Mouse (Mus musculus) embryonic facial prominence, embryonic 13.5 days (tissue): Measurements from ENCODE around the gene Gm45234. TPM values are rescaled to one million over a fixed set of nuclear protein-coding genes. Genes with fewer than 3 reads are reported as not detected.
A peak's percentile ranks its signal among the peaks of the same experiment; 100 is the strongest.

Experiments
- ATAC-seq: fragments of 200-750 bp; cut with Nextera tagmentation; 2 replicates; pipeline ENCODE4 v1.8.0; 2017; ENCODE audit warnings: low read depth; ENCODE audit not compliant: insufficient number of reproducible peaks, insufficient read depth, low FRiP score, low TSS enrichment
- H3K27ac ChIP-seq: fragments of 300-500 bp; sonication (generic); 2 replicates; pipeline ENCODE4 v1.5.1; 2015; ENCODE audit warnings: moderate library complexity, mild to moderate bottlenecking, inconsistent platforms
- H3K27me3 ChIP-seq: fragments of 300-500 bp; sonication (generic); 2 replicates; pipeline ENCODE4 v1.6.1; 2015; ENCODE audit warnings: mild to moderate bottlenecking, inconsistent platforms
- H3K36me3 ChIP-seq: fragments of 300-500 bp; sonication (generic); 2 replicates; pipeline ENCODE4 v1.6.1; 2015; ENCODE audit warnings: mild to moderate bottlenecking, inconsistent platforms
- H3K4me1 ChIP-seq: fragments of 300-500 bp; sonication (generic); 2 replicates; pipeline ENCODE4 v1.6.1; 2015; ENCODE audit warnings: inconsistent platforms
- H3K4me2 ChIP-seq: fragments of 300-500 bp; sonication (generic); 2 replicates; pipeline ENCODE4 v1.6.1; 2015; ENCODE audit warnings: moderate library complexity, mild to moderate bottlenecking, inconsistent platforms
- H3K4me3 ChIP-seq: fragments of 300-500 bp; sonication (generic); 2 replicates; pipeline ENCODE4 v1.5.1; 2015; ENCODE audit warnings: mild to moderate bottlenecking, inconsistent platforms
- H3K9ac ChIP-seq: fragments of 300-500 bp; sonication (generic); 2 replicates; pipeline ENCODE4 v1.6.1; 2015; ENCODE audit warnings: mild to moderate bottlenecking, inconsistent platforms
- H3K9me3 ChIP-seq: fragments of 300-500 bp; sonication (generic); 2 replicates; pipeline ENCODE4 v1.6.1; 2016; ENCODE audit warnings: inconsistent platforms
- WGBS: fragments of 180-500 bp; shearing (Covaris S2); methylation state at CpG from one replicate; pipeline ENCODE4 v1.1.7; 2015; ENCODE audit warnings: mixed read lengths; 5-methylcytosine and 5-hydroxymethylcytosine counted together
- microRNA counts: library from miRNA; unstranded; fragments of <30 nt; microRNA quantifications from one replicate; lab custom pipeline; 2016
- microRNA-seq: library from miRNA; unstranded; fragments of <30 nt; microRNA quantifications from one replicate; pipeline ENCODE4, GENCODE M21; 2016
- polyA plus RNA-seq: library from polyadenylated mRNA; unstranded; fragments of >200 nt; fragmentation: Nextera tagmentation; extraction: Ambion mirVana; gene quantifications from 2 replicates; pipeline ENCODE4 v1.2.1, GENCODE M21; 2015

The Gm45234 gene
- polyA plus RNA-seq, 1 experiment from 2014 or later = not detected

DNA sequence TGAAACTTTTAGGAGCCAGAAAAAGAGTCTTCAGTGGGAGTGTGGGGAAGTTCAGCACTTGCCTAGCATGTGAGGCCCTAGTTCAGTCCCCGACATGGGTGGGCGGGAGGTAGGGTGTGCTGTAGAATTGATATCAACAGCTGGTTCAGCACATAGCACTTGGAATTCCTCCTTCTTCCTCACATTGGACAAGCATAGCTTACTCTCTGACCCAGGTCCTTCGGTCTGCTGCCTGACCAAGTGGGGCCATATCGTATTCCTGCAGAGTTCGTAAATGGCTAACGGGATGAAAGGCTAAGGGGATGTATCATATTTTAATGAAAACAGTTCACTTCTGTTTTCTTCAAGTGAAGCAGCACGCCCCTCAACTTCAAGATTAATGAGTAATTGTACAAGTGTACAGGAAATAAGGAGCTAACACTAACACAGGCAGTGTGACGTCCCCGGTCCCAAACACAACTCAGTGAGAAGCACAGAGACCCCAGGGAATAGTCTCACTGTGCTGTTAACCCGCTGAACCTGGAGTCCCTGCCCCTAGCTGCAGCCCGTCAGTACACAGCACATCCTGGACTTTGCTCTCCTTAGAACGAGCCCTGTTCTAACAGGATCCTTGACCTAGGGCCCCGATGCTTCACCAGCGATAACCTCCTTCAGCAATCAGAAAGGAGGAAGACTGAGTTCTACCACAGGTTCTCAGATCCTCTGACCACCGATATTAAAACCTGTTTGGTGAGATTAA, 62.4 kb downstream of the Gm45234 start:
- H3K4me3 ChIP-seq = no peak overlapping the region
- H3K27me3 ChIP-seq = no peaks in the 10 kb centered on the region
- no peak overlapping the region for H3K9ac ChIP-seq
- no peaks in the 10 kb centered on the region for H3K9me3 ChIP-seq
- H3K36me3 ChIP-seq = no peaks in the 10 kb centered on the region
- 60% methylated on average over 15 of the region's 15 CpGs for WGBS
- H3K4me1 ChIP-seq = peaks cover 4% of the 10 kb centered on the region; the same call in 1 of the 2 replicates
- no peak overlapping the region for H3K27ac ChIP-seq
- no peak overlapping the region for H3K4me2 ChIP-seq
- no peak for ATAC-seq

GRCm38 (mm10) chr6:124690517-124690916, 65.3 kb downstream of the Gm45234 start:
- H3K9me3 ChIP-seq = no peaks in the 10 kb centered on the region
- no peak overlapping the region for H3K9ac ChIP-seq
- H3K27me3 ChIP-seq = no peaks in the 10 kb centered on the region
- 89% methylated on average over 3 of the region's 3 CpGs for WGBS
- no peak overlapping the region for H3K27ac ChIP-seq
- H3K36me3 ChIP-seq = no peaks in the 10 kb centered on the region
- no peak for ATAC-seq
- no peak overlapping the region for H3K4me3 ChIP-seq
- no peak overlapping the region for H3K4me2 ChIP-seq
- H3K4me1 ChIP-seq = peaks cover 4% of the 10 kb centered on the region; the same call in 1 of the 2 replicates

MicroRNAs encoded within 50 kb of the gene (microRNA counts, 519-probe panel; counts per million panel counts)
- microRNA mmu-miR-141 (lab: Ali Mortazavi, UCI) (3,144 counts per million, percentile 73 among the panel's probes with 10 or more counts), microRNA mmu-miR-200c (lab: Ali Mortazavi, UCI) (4,308 counts per million, percentile 90 among the panel's probes with 10 or more counts)

Small RNA genes lying within 50 kb of the gene (microRNA-seq; reads per million reads assigned to microRNA genes)
- 1,195 reads per million, percentile 78 among the genes with 10 or more reads in this experiment for gene Mir141
- 7,745 reads per million, percentile 93 among the genes with 10 or more reads in this experiment for gene Mir200c

Other genes starting within 250 kb of the Gm45234 start
- gene C1ra, start 243.6 kb downstream of the Gm45234 start, polyA plus RNA-seq = 2.7 and 2.8 TPM in 2 replicates
- gene C1s1, start 213.7 kb downstream of the Gm45234 start, polyA plus RNA-seq = 1.7 and 3.6 TPM in 2 replicates
- not detected in 2 replicates for gene C1rb, start 185.7 kb downstream of the Gm45234 start, polyA plus RNA-seq
- not detected in 2 replicates for gene C1s2, start 119.9 kb downstream of the Gm45234 start, polyA plus RNA-seq
- gene Lpcat3, start 93.0 kb downstream of the Gm45234 start, polyA plus RNA-seq = 52.0 and 59.3 TPM in 2 replicates
- 199 and 214 TPM in 2 replicates for gene Emg1, start 43.8 kb downstream of the Gm45234 start, polyA plus RNA-seq
- 337 and 351 TPM in 2 replicates for gene Phb2, start 43.7 kb downstream of the Gm45234 start, polyA plus RNA-seq
- 9.2 and 13.9 TPM in 2 replicates for gene Ptpn6, start 17.3 kb downstream of the Gm45234 start, polyA plus RNA-seq
- gene Grcc10, start 14.6 kb downstream of the Gm45234 start, polyA plus RNA-seq = 487 and 605 TPM in 2 replicates
- gene Atn1, start 503 bp upstream of the Gm45234 start, polyA plus RNA-seq = 22.1 and 22.2 TPM in 2 replicates
- 10.7 and 10.9 TPM in 2 replicates for gene Eno2, start 13.7 kb upstream of the Gm45234 start, polyA plus RNA-seq
- 0.97 and 1.3 TPM in 2 replicates for gene Lrrc23, start 23.7 kb upstream of the Gm45234 start, polyA plus RNA-seq
- gene Spsb2, start 52.6 kb upstream of the Gm45234 start, polyA plus RNA-seq = 9.1 and 10.5 TPM in 2 replicates
- gene Tpi1, start 58.3 kb upstream of the Gm45234 start, polyA plus RNA-seq = 710 and 723 TPM in 2 replicates
- gene Usp5, start 73.5 kb upstream of the Gm45234 start, polyA plus RNA-seq = 149 and 163 TPM in 2 replicates
- 142 and 184 TPM in 2 replicates for gene Cdca3, start 73.5 kb upstream of the Gm45234 start, polyA plus RNA-seq
- 0.25 and 0.52 TPM in 2 replicates for gene Gnb3, start 84.3 kb upstream of the Gm45234 start, polyA plus RNA-seq
- gene P3h3, start 101.7 kb upstream of the Gm45234 start, polyA plus RNA-seq = 60.5 and 60.8 TPM in 2 replicates
- 2.0 and 2.4 TPM in 2 replicates for gene Gpr162, start 108.0 kb upstream of the Gm45234 start, polyA plus RNA-seq
- gene Cd4, start 132.2 kb upstream of the Gm45234 start, polyA plus RNA-seq = 0.37 TPM in 1 of 2 replicates, not detected in the other
- 2.9 and 3.7 TPM in 2 replicates for gene Lag3, start 155.7 kb upstream of the Gm45234 start, polyA plus RNA-seq
- gene Ptms, start 164.1 kb upstream of the Gm45234 start, polyA plus RNA-seq = 327 and 349 TPM in 2 replicates
- gene Mlf2, start 175.4 kb upstream of the Gm45234 start, polyA plus RNA-seq = 342 and 360 TPM in 2 replicates
- gene Cops7a, start 209.5 kb upstream of the Gm45234 start, polyA plus RNA-seq = 124 and 138 TPM in 2 replicates
- gene Pianp, start 240.7 kb upstream of the Gm45234 start, polyA plus RNA-seq = 10.0 TPM in 2 replicates